Mouse (Mus musculus) megakaryocyte progenitor cell, adult 5-6 weeks (primary cell): ENCODE data around the gene Myo16. TPM values are rescaled to one million over a fixed set of nuclear protein-coding genes. Genes with fewer than 3 reads are reported as not detected.
A peak's percentile ranks its signal among the peaks of the same experiment; 100 is the strongest.

Experiments used
- ATAC-seq: replicated peaks from 2 replicates; pipeline ENCODE4 v1.8.0; 2016; ENCODE audit warnings: mild to moderate bottlenecking, moderate TSS enrichment, inconsistent platforms; ENCODE audit not compliant: poor library complexity
- total RNA-seq, 2 experiments: library from RNA; stranded (forward) in 1 of 2; stranded (reverse) in 1 of 2; fragments of 157-497, 149-512 nt in 1 of 2; fragments of 200-1000 nt in 1 of 2; gene quantifications; 2 replicates each; pipeline versions ENCODE4 v1.2.3 to v1.2.4; 2015 to 2017

Myo16 gene
- total RNA-seq, 2 experiments from 2014 or later: not detected

- no peak for ATAC-seq
These were observed 372.9 kb downstream of the Myo16 start for GRCm38 (mm10) chr8:10526616-10527015.

- ATAC-seq: peak; percentile 83
These were observed 381.0 kb downstream of the Myo16 start for GRCm38 (mm10) chr8:10534619-10535286.

GRCm38 (mm10) chr8:10538319-10538718, 384.6 kb downstream of the Myo16 start:
- ATAC-seq: peak; percentile 65

GRCm38 (mm10) chr8:10539665-10540064, 386.0 kb downstream of the Myo16 start:
- no peak for ATAC-seq

GRCm38 (mm10) chr8:10545890-10546289, 392.2 kb downstream of the Myo16 start:
- ATAC-seq: no peak

- no peak for ATAC-seq
These were observed 392.8 kb downstream of the Myo16 start for GRCm38 (mm10) chr8:10546519-10546918.

GRCm38 (mm10) chr8:10548003-10548584, 394.4 kb downstream of the Myo16 start:
- ATAC-seq: no peak

GRCm38 (mm10) chr8:10549434-10549833, 395.7 kb downstream of the Myo16 start:
- ATAC-seq: no peak

- ATAC-seq: no peak
These were observed 404.2 kb downstream of the Myo16 start for GRCm38 (mm10) chr8:10557961-10558360.

- ATAC-seq: peak; percentile 65
These were observed 405.8 kb downstream of the Myo16 start for GRCm38 (mm10) chr8:10559479-10559878.

- no peak for ATAC-seq
These were observed 407.9 kb downstream of the Myo16 start for GRCm38 (mm10) chr8:10561616-10562015.

GRCm38 (mm10) chr8:10562046-10562445, 408.3 kb downstream of the Myo16 start:
- ATAC-seq: peak; percentile 35

GRCm38 (mm10) chr8:10562636-10563035, 408.9 kb downstream of the Myo16 start:
- peak; percentile 81 for ATAC-seq

GRCm38 (mm10) chr8:10565231-10566029, 411.7 kb downstream of the Myo16 start:
- peak; percentile 57 for ATAC-seq

GRCm38 (mm10) chr8:10568448-10568847, 414.7 kb downstream of the Myo16 start:
- no peak for ATAC-seq

GRCm38 (mm10) chr8:10574096-10574495, 420.4 kb downstream of the Myo16 start:
- peak; percentile 82 for ATAC-seq

- no peak for ATAC-seq
These were observed 421.5 kb downstream of the Myo16 start for GRCm38 (mm10) chr8:10575244-10575643.

- ATAC-seq: no peak
These were observed 433.4 kb downstream of the Myo16 start for GRCm38 (mm10) chr8:10586956-10587744.

- peak; percentile 52 for ATAC-seq
These were observed 435.8 kb downstream of the Myo16 start for GRCm38 (mm10) chr8:10589422-10589933.

- ATAC-seq: no peak
These were observed 439.2 kb downstream of the Myo16 start for GRCm38 (mm10) chr8:10592917-10593316.

GRCm38 (mm10) chr8:10596353-10596752, 442.6 kb downstream of the Myo16 start:
- ATAC-seq: no peak
